Mouse (Mus musculus): ENCODE measurements around the gene Cd200r2. TPM values are rescaled to one million over a fixed set of nuclear protein-coding genes. Genes with fewer than 3 reads are reported as not detected.
"Not testable (repeated sequence)": the region's sequence is repeated elsewhere in the genome, so short reads cannot be mapped to it uniquely, and the experiment has no call there.

The Cd200r2 gene
- not detected in 2 replicates for polyA plus RNA-seq (2012; ENCODE audit: insufficient read depth, low replicate concordance)

DNA sequence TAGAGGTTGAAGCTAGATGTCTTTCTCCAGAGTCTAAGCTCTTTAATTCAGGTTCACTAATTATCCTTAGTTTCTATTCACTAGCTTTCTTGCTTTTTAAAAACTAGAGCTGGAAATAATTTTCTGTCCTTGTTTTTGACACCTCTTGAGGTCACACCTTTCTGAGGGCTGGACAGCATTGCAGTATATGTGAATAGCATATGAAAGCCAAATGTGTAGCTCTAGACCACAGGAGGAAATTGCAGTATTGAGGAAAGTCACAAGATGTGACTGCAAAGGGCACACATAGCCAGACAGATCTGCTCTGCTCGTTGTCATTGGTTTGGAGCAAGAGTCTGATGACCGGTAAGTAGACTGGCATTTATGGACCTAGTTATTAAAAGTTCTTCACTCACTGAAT is at the start of gene Cd200r2:
Gene Cd200r2 (plus strand): TSS at position 301 of the 400 bp plus-strand sequence.
- no peak within 1 kb of the TSS for H3K4me3 ChIP-seq (replicated peaks)
- no peak for TF ChIP-seq FLI1 (IDR thresholded peaks at IDR 0.05; ENCODE audit: low read length)
- TF ChIP-seq GATA1 (IDR thresholded peaks at IDR 0.05; ENCODE audit: borderline replicate concordance, low read length): no peak
- H3K9me3 ChIP-seq: no peaks in the 10 kb centered on the region
- no peaks in the 10 kb centered on the region for H3K4me1 ChIP-seq
- no peaks in the 10 kb centered on the region for H3K36me3 ChIP-seq (replicated peaks; ENCODE audit: low read length)
- no peaks in the 10 kb centered on the region for H3K27me3 ChIP-seq (replicated peaks)

DNA sequence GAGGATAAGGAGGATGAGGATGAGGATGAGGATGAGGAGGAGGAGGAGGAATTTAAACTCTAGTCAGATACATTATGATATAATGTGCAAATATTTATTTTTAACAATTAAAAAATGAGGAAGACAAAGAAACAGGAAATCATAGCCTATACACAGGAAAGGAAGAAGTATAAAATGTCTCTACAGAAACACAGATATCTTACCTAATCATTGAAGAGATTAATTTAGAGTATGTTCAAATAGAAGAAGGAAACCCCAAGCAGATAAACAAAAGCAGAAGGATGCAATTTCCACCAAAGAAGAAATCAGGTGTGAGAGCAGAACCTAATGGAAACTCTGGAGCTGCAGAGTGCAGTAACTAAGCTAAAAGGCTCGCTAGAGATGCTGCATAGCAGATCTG is 48.9 kb upstream of the Cd200r2 start:
- Histone ChIP-seq H3K4me3 (replicated peaks) (no peak overlapping the region), H3K4me1 (no peaks in the 10 kb centered on the region), H3K9me3 (no peaks in the 10 kb centered on the region), H3K36me3 (replicated peaks; ENCODE audit: low read length) (no peaks in the 10 kb centered on the region), H3K27me3 (replicated peaks) (no peaks in the 10 kb centered on the region)
- no peak for TF ChIP-seq GATA1 (IDR thresholded peaks at IDR 0.05; ENCODE audit: borderline replicate concordance, low read length)
- TF ChIP-seq FLI1 (IDR thresholded peaks at IDR 0.05; ENCODE audit: low read length): no peak

DNA sequence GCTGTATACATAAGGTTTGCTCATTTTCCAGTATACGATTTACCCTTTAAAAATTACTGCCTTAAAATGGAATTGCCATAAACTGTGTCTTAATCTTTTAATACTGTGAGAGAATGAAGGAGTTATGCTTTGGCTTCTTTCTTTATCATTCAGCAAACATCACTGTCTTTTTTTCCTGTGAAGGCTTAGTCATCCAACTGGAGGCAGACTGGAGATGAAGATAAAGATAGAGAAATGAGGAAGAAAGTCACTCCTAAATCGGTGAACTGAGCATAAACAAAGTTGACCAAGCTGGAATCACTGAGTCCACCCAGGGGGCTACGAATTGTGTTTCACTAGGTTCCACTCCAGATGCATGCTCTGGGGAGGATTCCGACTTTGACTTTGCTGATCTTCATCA is 46.4 kb upstream of the Cd200r2 start:
- Histone ChIP-seq H3K9me3 (no peaks in the 10 kb centered on the region), H3K4me1 (no peaks in the 10 kb centered on the region), H3K36me3 (replicated peaks; ENCODE audit: low read length) (no peaks in the 10 kb centered on the region), H3K4me3 (replicated peaks) (no peak overlapping the region), H3K27me3 (replicated peaks) (no peaks in the 10 kb centered on the region)
- TF ChIP-seq GATA1 (IDR thresholded peaks at IDR 0.05; ENCODE audit: borderline replicate concordance, low read length) (no peak), FLI1 (IDR thresholded peaks at IDR 0.05; ENCODE audit: low read length) (no peak)

DNA sequence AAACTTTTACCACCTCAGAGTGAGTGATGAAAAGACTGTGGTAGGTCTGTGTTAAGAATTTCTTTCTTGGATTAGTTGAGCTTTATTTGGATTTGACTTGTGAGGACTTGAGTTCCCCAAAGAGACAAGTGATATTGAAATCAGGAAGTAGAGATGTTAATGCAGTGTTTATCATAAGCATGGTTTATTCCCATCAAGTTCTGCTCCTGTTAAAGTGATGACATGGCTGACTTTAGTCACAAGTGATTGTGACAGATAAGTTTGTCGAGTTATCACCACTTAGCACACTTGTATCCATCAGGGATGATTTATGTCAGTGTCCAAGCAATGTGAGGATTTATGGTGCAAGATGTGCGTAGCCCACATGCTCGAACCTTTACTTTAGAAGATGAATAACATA is 34.6 kb upstream of the Cd200r2 start:
- Histone ChIP-seq H3K4me3 (replicated peaks) (no peak overlapping the region), H3K36me3 (replicated peaks; ENCODE audit: low read length) (no peaks in the 10 kb centered on the region), H3K4me1 (no peaks in the 10 kb centered on the region; the same call in 1 of the 2 replicates), H3K27me3 (replicated peaks) (peaks cover 3% of the 10 kb centered on the region), H3K9me3 (no peaks in the 10 kb centered on the region)
- TF ChIP-seq FLI1 (IDR thresholded peaks at IDR 0.05; ENCODE audit: low read length) (no peak), GATA1 (IDR thresholded peaks at IDR 0.05; ENCODE audit: borderline replicate concordance, low read length) (no peak)

DNA sequence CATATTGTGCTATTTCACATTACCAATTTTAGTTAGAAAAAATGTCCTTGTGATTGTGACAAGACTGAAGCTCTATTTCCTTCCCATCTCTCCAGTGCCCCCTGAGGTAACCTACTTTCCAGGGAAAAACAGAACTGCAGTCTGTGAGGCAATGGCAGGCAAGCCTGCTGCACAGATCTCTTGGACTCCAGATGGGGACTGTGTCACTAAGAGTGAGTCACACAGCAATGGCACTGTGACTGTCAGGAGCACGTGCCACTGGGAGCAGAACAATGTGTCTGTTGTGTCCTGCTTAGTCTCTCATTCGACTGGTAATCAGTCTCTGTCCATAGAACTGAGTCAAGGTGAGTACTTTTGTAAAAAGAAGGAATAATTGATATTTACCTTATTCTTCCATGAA is 33.7 kb upstream of the Cd200r2 start:
- H3K4me1 ChIP-seq; H3K36me3 ChIP-seq (replicated peaks; ENCODE audit: low read length); H3K27me3 ChIP-seq (replicated peaks); H3K4me3 ChIP-seq (replicated peaks); H3K9me3 ChIP-seq: not testable (repeated sequence)

DNA sequence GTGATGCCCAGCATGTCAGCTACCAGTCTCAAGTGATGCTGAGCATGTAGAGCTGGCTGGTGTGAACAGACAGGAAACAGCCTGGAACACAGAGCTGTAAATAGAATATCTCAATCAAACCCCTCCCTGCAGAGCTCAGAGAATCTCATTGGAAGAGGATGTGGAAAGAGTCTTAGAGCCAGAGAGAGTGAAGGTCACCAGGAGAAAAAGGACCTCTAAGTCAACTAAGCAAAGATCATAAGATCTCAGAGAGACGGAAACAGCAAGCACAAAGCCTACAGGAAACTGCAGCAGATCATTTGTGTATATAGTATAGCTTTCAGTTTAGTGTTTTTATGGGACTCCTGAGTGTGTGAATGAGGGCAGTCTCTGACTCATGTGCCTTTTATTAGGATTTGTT is 8.3 kb downstream of the Cd200r2 start:
- Histone ChIP-seq H3K4me3 (replicated peaks) (no peak overlapping the region), H3K4me1 (no peaks in the 10 kb centered on the region), H3K36me3 (replicated peaks; ENCODE audit: low read length) (no peaks in the 10 kb centered on the region), H3K27me3 (replicated peaks) (no peaks in the 10 kb centered on the region), H3K9me3 (no peaks in the 10 kb centered on the region)
- TF ChIP-seq GATA1 (IDR thresholded peaks at IDR 0.05; ENCODE audit: borderline replicate concordance, low read length) (no peak), FLI1 (IDR thresholded peaks at IDR 0.05; ENCODE audit: low read length) (no peak)

DNA sequence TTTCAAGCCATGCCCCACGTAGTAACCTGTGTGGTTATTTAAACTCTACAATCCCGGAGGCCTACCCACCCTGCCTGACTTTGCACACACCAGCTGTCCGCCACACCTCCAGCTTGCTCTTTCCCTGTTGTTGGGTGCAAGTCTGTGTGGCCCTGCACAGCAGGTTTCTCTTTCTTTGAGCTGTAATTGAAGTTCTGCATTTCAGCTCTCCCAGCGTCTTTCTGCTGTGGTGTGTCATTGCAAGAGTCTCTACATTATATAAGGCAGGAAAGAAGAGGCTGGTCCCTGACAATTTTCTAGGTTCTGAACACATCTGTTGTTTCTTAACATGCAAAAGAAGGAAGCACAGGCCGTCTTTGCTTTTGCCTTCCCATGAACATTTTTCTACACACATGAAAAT is 9.7 kb downstream of the Cd200r2 start:
- H3K9me3 ChIP-seq: no peaks in the 10 kb centered on the region
- H3K36me3 ChIP-seq (replicated peaks; ENCODE audit: low read length): no peaks in the 10 kb centered on the region
- H3K4me3 ChIP-seq (replicated peaks): no peak overlapping the region
- H3K4me1 ChIP-seq: no peaks in the 10 kb centered on the region
- no peaks in the 10 kb centered on the region for H3K27me3 ChIP-seq (replicated peaks)
- TF ChIP-seq FLI1 (IDR thresholded peaks at IDR 0.05; ENCODE audit: low read length) (no peak), GATA1 (IDR thresholded peaks at IDR 0.05; ENCODE audit: borderline replicate concordance, low read length) (no peak)

DNA sequence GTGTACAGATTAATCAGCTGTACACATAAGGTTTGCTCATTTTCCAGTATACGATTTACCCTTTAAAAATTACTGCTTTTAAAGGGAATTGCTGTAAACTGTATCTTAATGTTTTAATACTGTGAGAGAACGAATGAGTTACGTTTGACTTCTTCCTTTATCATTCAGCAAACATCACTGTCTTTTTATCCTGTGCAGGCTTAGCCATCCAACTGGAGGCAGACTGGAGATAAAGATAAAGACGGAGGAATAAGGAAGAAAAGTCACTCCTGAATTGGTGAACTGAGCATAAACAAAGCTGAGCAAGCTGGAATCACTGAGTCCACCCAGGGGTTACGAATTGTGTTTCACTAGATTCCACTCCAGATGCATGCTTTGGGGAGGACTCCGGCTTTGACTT is 10.7 kb downstream of the Cd200r2 start:
- Histone ChIP-seq H3K4me3 (replicated peaks) (no peak overlapping the region), H3K36me3 (replicated peaks; ENCODE audit: low read length) (no peaks in the 10 kb centered on the region), H3K27me3 (replicated peaks) (no peaks in the 10 kb centered on the region), H3K4me1 (no peaks in the 10 kb centered on the region), H3K9me3 (no peaks in the 10 kb centered on the region)
- no peak for TF ChIP-seq FLI1 (IDR thresholded peaks at IDR 0.05; ENCODE audit: low read length)

DNA sequence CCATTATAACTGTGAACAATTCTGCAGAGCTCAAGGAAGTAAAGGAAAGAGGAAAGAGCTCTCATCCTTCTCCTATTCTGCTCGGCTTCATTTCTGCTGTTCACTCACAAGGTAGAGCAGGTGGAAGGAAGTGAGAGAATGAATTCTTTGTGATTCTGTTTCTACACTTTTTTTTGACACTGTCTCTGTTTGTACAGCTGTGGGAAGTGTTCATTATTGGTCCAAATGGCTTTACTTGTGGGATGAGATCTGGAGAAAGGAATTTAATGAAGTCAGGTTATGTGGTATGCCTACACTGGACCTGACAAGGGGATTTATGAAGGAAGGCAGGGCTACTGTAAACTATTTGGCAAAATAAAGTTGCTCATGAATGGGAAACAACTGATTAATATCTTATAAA is 23.9 kb downstream of the Cd200r2 start:
- Histone ChIP-seq H3K27me3 (replicated peaks) (no peaks in the 10 kb centered on the region), H3K4me1 (no peaks in the 10 kb centered on the region), H3K4me3 (replicated peaks) (no peak overlapping the region), H3K9me3 (no peaks in the 10 kb centered on the region), H3K36me3 (replicated peaks; ENCODE audit: low read length) (no peaks in the 10 kb centered on the region)
- TF ChIP-seq FLI1 (IDR thresholded peaks at IDR 0.05; ENCODE audit: low read length) (no peak), GATA1 (IDR thresholded peaks at IDR 0.05; ENCODE audit: borderline replicate concordance, low read length) (no peak)

DNA sequence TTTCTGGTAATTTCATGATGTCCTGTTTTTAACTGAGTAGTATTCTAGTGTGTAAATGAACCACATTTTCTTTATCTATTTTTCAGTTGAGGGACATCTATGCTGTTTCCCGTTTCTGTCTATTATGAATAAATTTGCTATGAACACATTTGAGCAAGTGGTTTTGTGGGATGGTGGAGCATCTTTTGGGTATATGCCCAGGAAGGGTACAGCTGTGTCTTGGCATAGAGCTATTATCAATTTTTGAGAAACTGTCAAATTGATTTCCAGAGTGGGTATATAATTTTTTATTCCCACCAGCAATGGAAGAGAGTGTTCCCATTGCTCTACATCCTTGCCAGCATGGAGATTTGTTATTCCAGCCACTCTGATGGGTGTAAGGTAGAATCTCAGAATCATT is 65.1 kb downstream of the Cd200r2 start:
- Histone ChIP-seq H3K9me3 (no peaks in the 10 kb centered on the region), H3K4me1 (no peaks in the 10 kb centered on the region), H3K27me3 (replicated peaks) (no peaks in the 10 kb centered on the region), H3K36me3 (replicated peaks; ENCODE audit: low read length) (no peaks in the 10 kb centered on the region), H3K4me3 (replicated peaks) (no peak overlapping the region)
- TF ChIP-seq GATA1 (IDR thresholded peaks at IDR 0.05; ENCODE audit: borderline replicate concordance, low read length) (no peak), FLI1 (IDR thresholded peaks at IDR 0.05; ENCODE audit: low read length) (no peak)

DNA sequence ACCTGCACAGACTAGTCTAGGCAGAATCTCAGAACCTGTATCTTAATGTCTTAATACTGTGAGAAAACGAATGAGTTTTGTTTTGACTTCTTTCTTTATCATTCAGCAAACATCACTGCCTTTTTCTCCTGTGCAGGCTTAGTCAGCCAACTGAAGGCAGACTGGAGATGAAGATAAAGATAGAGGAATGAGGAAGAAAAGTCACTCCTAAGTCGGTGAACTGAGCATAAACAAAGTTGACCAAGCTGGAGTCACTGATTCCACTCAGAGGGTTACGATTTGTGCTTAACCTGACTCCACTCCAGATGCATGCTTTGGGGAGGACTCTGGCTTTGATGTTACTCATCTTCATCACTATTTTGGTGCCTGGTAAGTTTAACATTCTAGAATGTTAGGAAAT is 76.6 kb downstream of the Cd200r2 start, which contains the start of gene Cd200r3:
Gene Cd200r3 (plus strand): TSS at position 211 of the 400 bp plus-strand sequence.
- TF ChIP-seq FLI1 (IDR thresholded peaks at IDR 0.05; ENCODE audit: low read length) (no peak), GATA1 (IDR thresholded peaks at IDR 0.05; ENCODE audit: borderline replicate concordance, low read length) (no peak)

More for the DNA sequence above, 76.6 kb downstream of the Cd200r2 start, which contains the start of gene Cd200r3:
- no peaks in the 10 kb centered on the region for H3K27me3 ChIP-seq (replicated peaks)
- no peaks in the 10 kb centered on the region for H3K4me1 ChIP-seq
- H3K4me3 ChIP-seq (replicated peaks): no peak within 1 kb of the TSS
- no peaks in the 10 kb centered on the region for H3K36me3 ChIP-seq (replicated peaks; ENCODE audit: low read length)
- no peaks in the 10 kb centered on the region for H3K9me3 ChIP-seq
